Mouse (Mus musculus): Measurements from ENCODE around the gene Scfd2. TPM values are rescaled to one million over a fixed set of nuclear protein-coding genes. Genes with fewer than 3 reads are reported as not detected.

Scfd2 gene
- total and polyA plus RNA-seq, 2 experiments from 2014 or later, result 20.5 to 29.1 TPM

DNA sequence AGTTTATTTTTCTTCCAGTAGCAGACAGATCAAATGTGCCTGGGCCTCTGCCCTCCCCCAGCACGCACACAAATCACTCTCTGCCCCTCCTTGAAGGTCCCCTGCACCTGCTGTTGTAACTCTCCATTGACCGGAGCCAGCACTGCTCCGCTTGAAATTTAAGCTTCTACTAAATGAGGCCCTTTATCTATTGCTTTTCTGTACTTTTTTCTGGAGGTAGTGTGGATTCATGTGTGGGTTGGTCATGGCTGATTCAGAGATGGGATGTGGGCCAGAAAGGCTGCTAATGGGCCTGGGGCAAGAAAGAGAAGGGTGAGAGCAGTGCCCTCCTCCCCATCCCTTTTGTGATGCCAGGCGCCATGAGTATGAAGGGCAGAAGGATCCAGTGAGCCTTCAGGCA is 285.1 kb downstream of the Scfd2 start:
- no peak for TF ChIP-seq CTCF (IDR thresholded peaks at IDR 0.05; ENCODE audit: low read depth)

DNA sequence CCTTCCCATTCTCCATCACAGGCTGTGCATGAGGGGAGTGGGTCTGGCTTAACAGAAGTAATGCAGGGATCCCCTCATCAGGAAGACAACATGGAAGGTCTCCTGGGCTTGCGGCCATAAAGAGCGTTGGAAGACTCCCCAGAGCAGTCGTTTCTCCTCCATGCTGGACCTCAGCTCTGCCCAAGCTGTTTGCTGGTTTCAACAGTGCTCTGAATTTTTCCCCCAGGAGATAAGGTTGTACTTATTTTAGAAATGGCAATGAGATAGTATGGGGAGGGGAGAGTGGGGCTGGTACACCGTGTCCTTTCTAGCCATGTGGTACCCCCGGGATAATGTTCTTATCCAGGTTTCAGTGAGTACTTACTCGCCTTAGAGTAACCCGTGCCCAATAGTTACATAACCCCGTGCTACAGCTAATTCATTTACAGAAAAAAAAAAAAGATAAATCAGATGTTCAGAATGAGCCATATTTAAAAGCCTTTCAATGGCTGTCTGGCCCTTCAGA is 285.9 kb downstream of the Scfd2 start:
- Histone ChIP-seq H3K9me3 (ENCODE audit: low read length) (no peaks in the 10 kb centered on the region), H3K4me2 (ENCODE audit: low read depth) (no peak overlapping the region), H3K36me3 (ENCODE audit: insufficient read depth) (no peaks in the 10 kb centered on the region), H3K4me3 (ENCODE audit: low read depth, low read length) (no peak overlapping the region), H3K9ac (no peak overlapping the region), H3K27ac (ENCODE audit: low read depth, low read length) (no peak overlapping the region), H3K4me1 (ENCODE audit: insufficient read depth) (no peaks in the 10 kb centered on the region), H3K27me3 (ENCODE audit: insufficient read depth, low read length) (no peaks in the 10 kb centered on the region)
- ATAC-seq (no peak), DNase-seq (no peak)
- no peak for TF ChIP-seq CTCF (IDR thresholded peaks at IDR 0.05; ENCODE audit: low read depth)
- WGBS, result 90% methylated on average over 8 of the region's 8 CpGs

More for the DNA sequence above, 285.1 kb downstream of the Scfd2 start:
- Histone ChIP-seq H3K4me3 (ENCODE audit: low read depth, low read length) (no peak overlapping the region), H3K27ac (ENCODE audit: low read depth, low read length) (no peak overlapping the region), H3K36me3 (ENCODE audit: insufficient read depth) (no peaks in the 10 kb centered on the region), H3K9ac (no peak overlapping the region), H3K4me2 (ENCODE audit: low read depth) (no peak overlapping the region), H3K4me1 (ENCODE audit: insufficient read depth) (no peaks in the 10 kb centered on the region), H3K27me3 (ENCODE audit: insufficient read depth, low read length) (no peaks in the 10 kb centered on the region), H3K9me3 (ENCODE audit: low read length) (no peaks in the 10 kb centered on the region)
- ATAC-seq (no peak), DNase-seq (no peak)
- WGBS, result 29% methylated on average over 4 of the region's 4 CpGs

DNA sequence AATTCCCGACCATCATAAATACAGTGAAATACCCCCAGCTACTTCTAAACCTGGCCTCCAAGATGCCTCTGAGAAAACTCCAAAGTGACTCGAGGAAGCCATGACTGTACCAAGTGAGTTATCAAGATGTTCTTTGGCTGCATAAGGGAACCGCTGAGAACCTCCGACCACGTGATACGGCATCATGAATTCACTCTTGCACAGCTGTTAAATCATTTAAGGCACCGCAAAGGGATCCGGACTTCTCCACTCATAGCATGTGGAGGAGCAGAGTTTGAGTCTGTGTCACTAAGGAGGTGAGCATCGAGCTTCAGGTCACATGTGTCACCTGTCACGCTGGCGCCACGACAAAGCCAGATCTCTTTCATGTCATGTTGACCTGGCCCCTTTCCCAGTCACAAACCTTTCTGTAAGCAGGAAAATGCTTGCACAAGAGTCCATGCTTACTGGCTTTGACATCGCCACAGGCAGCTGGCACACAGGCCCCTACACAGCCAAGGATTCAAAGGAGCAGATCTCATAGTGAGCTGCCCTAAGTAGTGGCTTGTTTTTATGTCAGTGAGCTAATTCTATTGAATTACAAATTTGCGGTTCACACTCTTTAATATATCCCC is 287.0 kb downstream of the Scfd2 start:
- WGBS, result 79% methylated on average over 14 of the region's 14 CpGs
- no peak overlapping the region for H3K27ac ChIP-seq (ENCODE audit: low read depth, low read length)
- H3K9me3 ChIP-seq (ENCODE audit: low read length), result no peaks in the 10 kb centered on the region
- ATAC-seq (no peak), DNase-seq (no peak)
- H3K9ac ChIP-seq, result no peak overlapping the region
- H3K36me3 ChIP-seq (ENCODE audit: insufficient read depth), result no peaks in the 10 kb centered on the region
- H3K4me2 ChIP-seq (ENCODE audit: low read depth), result no peak overlapping the region
- no peak for TF ChIP-seq CTCF (IDR thresholded peaks at IDR 0.05; ENCODE audit: low read depth)
- H3K4me3 ChIP-seq (ENCODE audit: low read depth, low read length), result no peak overlapping the region
- no peaks in the 10 kb centered on the region for H3K4me1 ChIP-seq (ENCODE audit: insufficient read depth)
- no peaks in the 10 kb centered on the region for H3K27me3 ChIP-seq (ENCODE audit: insufficient read depth, low read length)

DNA sequence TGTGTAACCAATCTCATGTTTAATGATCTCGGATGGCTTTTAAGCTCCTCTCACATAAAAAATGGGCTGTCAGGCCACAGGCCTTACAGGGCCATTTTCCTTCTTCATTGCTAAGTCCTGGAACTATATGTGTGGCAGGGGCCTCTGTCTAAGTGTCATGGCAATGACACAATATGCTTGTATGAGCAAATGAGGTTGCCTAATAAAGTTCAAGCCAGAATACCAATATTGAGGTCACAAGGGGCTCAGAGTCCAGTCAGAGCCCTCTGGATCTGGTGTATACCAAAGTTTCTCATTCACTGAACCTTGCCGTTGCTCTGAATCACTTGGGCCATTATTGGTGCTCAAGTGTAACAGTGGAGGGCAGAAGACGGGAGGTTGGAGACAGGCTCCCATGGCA is 288.9 kb downstream of the Scfd2 start:
- H3K4me2 ChIP-seq (ENCODE audit: low read depth), result no peak overlapping the region
- ATAC-seq, result no peak
- no peak overlapping the region for H3K4me3 ChIP-seq (ENCODE audit: low read depth, low read length)
- no peak overlapping the region for H3K27ac ChIP-seq (ENCODE audit: low read depth, low read length)
- no peak overlapping the region for H3K9ac ChIP-seq
- H3K4me1 ChIP-seq (ENCODE audit: insufficient read depth), result no peaks in the 10 kb centered on the region
- 82% methylated on average over 3 of the region's 3 CpGs for WGBS
- H3K9me3 ChIP-seq (ENCODE audit: low read length), result no peaks in the 10 kb centered on the region
- no peak for TF ChIP-seq CTCF (IDR thresholded peaks at IDR 0.05; ENCODE audit: low read depth)
- no peaks in the 10 kb centered on the region for H3K36me3 ChIP-seq (ENCODE audit: insufficient read depth)
- DNase-seq, result no peak
- no peaks in the 10 kb centered on the region for H3K27me3 ChIP-seq (ENCODE audit: insufficient read depth, low read length)

DNA sequence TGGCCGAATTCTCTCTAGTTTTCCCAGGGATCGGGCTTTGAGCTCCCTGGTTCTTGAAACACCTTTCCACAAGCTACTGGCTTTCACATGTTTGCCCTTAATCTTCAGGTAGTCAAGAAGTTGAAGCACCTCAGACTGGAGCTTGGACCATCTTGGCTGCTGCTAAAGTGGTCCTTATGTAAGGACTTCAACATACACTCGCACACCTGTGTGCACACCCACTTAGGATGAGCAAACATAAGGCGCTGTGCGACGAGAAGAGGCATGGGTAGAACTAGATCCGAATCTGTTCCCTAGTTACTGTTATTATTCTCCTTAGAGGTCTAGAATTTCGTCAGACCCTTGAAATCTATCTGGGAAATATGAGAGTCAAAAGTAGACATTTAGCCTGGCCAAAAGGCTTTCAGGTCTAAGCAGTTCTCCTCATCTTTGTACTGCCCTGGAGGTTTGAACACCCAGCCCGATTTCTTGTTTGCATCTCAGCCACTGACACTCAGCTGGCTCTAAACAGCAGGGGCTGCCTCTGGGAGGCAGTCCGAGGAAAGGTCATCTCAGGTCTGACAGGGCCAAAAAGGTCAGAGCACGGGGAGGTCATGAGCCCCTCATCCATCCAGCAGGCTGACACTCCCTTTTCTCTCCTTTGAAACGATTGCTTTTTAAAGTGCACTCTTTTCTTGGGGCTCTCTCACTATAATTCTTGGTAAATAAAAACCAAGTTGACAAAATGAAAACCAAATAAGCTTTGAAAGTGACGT is 290.5 kb downstream of the Scfd2 start:
- no peaks in the 10 kb centered on the region for H3K9me3 ChIP-seq (ENCODE audit: low read length)
- H3K4me2 ChIP-seq (ENCODE audit: low read depth), result no peak overlapping the region
- H3K27me3 ChIP-seq (ENCODE audit: insufficient read depth, low read length), result no peaks in the 10 kb centered on the region
- no peak overlapping the region for H3K4me3 ChIP-seq (ENCODE audit: low read depth, low read length)
- no peak for TF ChIP-seq CTCF (IDR thresholded peaks at IDR 0.05; ENCODE audit: low read depth)
- DNase-seq (no peak), ATAC-seq (no peak)
- no peaks in the 10 kb centered on the region for H3K36me3 ChIP-seq (ENCODE audit: insufficient read depth)
- H3K27ac ChIP-seq (ENCODE audit: low read depth, low read length), result no peak overlapping the region
- no peak overlapping the region for H3K9ac ChIP-seq
- WGBS, result 70% methylated on average over 13 of the region's 13 CpGs
- H3K4me1 ChIP-seq (ENCODE audit: insufficient read depth), result no peaks in the 10 kb centered on the region

DNA sequence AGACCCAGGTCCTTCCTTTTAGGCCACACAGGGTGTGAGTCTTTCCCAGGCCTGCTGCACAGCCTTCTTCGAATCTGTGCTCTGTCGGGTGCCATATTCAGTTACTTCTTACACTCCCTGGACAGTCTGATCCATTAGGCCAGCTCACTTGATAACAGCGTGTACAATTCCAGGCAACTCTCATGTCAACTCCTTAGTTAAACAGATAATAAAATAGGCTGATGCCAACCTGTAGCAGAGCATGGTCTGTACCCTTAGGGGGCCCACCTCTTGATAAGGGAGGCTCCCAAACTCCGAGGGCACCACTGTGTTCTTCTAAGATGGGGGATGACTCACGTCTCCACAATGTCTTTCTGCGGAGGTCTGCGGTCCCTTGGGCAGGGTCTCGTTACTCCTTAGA is 291.3 kb downstream of the Scfd2 start:
- H3K4me2 ChIP-seq (ENCODE audit: low read depth), result no peak overlapping the region
- no peak for DNase-seq
- no peaks in the 10 kb centered on the region for H3K36me3 ChIP-seq (ENCODE audit: insufficient read depth)
- H3K27ac ChIP-seq (ENCODE audit: low read depth, low read length), result no peak overlapping the region
- no peaks in the 10 kb centered on the region for H3K9me3 ChIP-seq (ENCODE audit: low read length)
- no peak overlapping the region for H3K4me3 ChIP-seq (ENCODE audit: low read depth, low read length)
- no peaks in the 10 kb centered on the region for H3K27me3 ChIP-seq (ENCODE audit: insufficient read depth, low read length)
- no peak overlapping the region for H3K9ac ChIP-seq
- WGBS, result 79% methylated on average over 8 of the region's 8 CpGs
- no peaks in the 10 kb centered on the region for H3K4me1 ChIP-seq (ENCODE audit: insufficient read depth)
- TF ChIP-seq CTCF (IDR thresholded peaks at IDR 0.05; ENCODE audit: low read depth), result no peak
- no peak for ATAC-seq

DNA sequence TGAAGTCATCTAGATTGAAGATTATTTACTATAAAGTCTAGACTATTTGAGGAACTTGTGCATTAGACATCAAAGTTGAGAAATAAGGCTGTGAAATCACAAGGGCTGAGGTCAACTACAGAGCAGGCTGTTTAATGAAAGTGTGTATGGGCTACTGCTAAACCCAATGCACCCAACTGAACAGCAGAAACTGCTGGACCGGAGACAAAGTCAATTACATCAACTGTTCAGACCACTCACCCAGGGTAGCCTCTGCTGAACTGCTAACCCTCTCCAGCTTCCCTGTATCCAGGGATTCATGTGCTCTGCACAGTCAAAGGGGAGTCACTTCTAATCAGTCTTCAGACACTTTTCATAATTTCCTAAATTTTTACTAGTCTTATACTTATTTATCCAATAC is 292.2 kb downstream of the Scfd2 start:
- Histone ChIP-seq H3K4me1 (ENCODE audit: insufficient read depth) (no peaks in the 10 kb centered on the region), H3K9me3 (ENCODE audit: low read length) (no peaks in the 10 kb centered on the region), H3K27me3 (ENCODE audit: insufficient read depth, low read length) (no peaks in the 10 kb centered on the region), H3K36me3 (ENCODE audit: insufficient read depth) (no peaks in the 10 kb centered on the region), H3K27ac (ENCODE audit: low read depth, low read length) (no peak overlapping the region), H3K4me2 (ENCODE audit: low read depth) (no peak overlapping the region), H3K4me3 (ENCODE audit: low read depth, low read length) (no peak overlapping the region), H3K9ac (no peak overlapping the region)
- no peak for DNase-seq
- ATAC-seq, result no peak
- no peak for TF ChIP-seq CTCF (IDR thresholded peaks at IDR 0.05; ENCODE audit: low read depth)
- WGBS, result 78% methylated on average over 1 of the region's 1 CpGs

Measured in forebrain, postnatal 0 days (tissue).